Mouse (Mus musculus) myocyte (in vitro differentiated cells): ENCODE results near the gene Fam167b. TPM values are rescaled to one million over a fixed set of nuclear protein-coding genes. Genes with fewer than 3 reads are reported as not detected.

Experiments
- H3K27me3 ChIP-seq: one replicate; pipeline ENCODE4 v1.6.1; 2011; ENCODE audit not compliant: control insufficient read depth, insufficient read depth, insufficient read length
- H3K36me3 ChIP-seq: one replicate; pipeline ENCODE4 v1.6.1; 2011; ENCODE audit not compliant: control insufficient read depth, insufficient read depth
- H3K4me2 ChIP-seq: one replicate; pipeline ENCODE4 v1.6.1; 2011; ENCODE audit warnings: low read depth, control low read depth
- H3K4me3 ChIP-seq: one replicate; pipeline ENCODE4 v1.5.1; 2011; ENCODE audit warnings: mild to moderate bottlenecking, control low read depth, moderate library complexity
- H3K79me2 ChIP-seq: one replicate; pipeline ENCODE4 v1.6.1; 2011; ENCODE audit not compliant: control insufficient read depth, insufficient read depth
- H3ac ChIP-seq: one replicate; pipeline ENCODE4 v1.6.1; 2011; ENCODE audit not compliant: control insufficient read depth, insufficient read length
- CEBPB ChIP-seq: IDR thresholded peaks from 2 replicates; pipeline ENCODE4 v1.6.1; 2011; ENCODE audit warnings: mild to moderate bottlenecking, moderate library complexity; ENCODE audit not compliant: poor library complexity, insufficient read depth, severe bottlenecking
- E2F4 ChIP-seq: IDR thresholded peaks from one replicate; pipeline ENCODE4 v1.6.1; 2011; ENCODE audit warnings: mild to moderate bottlenecking, control low read depth, moderate library complexity; ENCODE audit not compliant: insufficient read depth
- MAX ChIP-seq: IDR thresholded peaks from one replicate; pipeline ENCODE4 v1.6.1; 2011; ENCODE audit warnings: low read depth, mild to moderate bottlenecking, control low read depth
- MYOD1 ChIP-seq, 3 experiments: IDR thresholded peaks; one replicate each; pipeline ENCODE4 v1.6.1; 2011; ENCODE audit warnings: control low read depth in 2 of 3, low read depth in 2 of 3, mild to moderate bottlenecking in 2 of 3, moderate library complexity in 1 of 3; ENCODE audit not compliant: insufficient read length in 2 of 3, control insufficient read depth in 1 of 3
- MYOG ChIP-seq, 3 experiments: IDR thresholded peaks; one replicate each; pipeline ENCODE4 v1.6.1; 2011; ENCODE audit warnings: control low read depth in 2 of 3, low read depth in 2 of 3, mild to moderate bottlenecking in 2 of 3; ENCODE audit not compliant: insufficient read length in 2 of 3, control insufficient read depth in 1 of 3, insufficient read depth in 1 of 3
- POLR2A ChIP-seq: IDR thresholded peaks from one replicate; pipeline ENCODE4 v1.6.1; 2011; ENCODE audit warnings: low read depth, mild to moderate bottlenecking, control low read depth, moderate library complexity; ENCODE audit not compliant: insufficient read length
- POLR2AphosphoS2 ChIP-seq: IDR thresholded peaks from one replicate; pipeline ENCODE4 v1.6.1; 2011; ENCODE audit warnings: low read depth, control low read depth; ENCODE audit not compliant: insufficient read length
- REST ChIP-seq: IDR thresholded peaks from one replicate; pipeline ENCODE4 v1.6.1; 2011; ENCODE audit warnings: mild to moderate bottlenecking, control low read depth, moderate library complexity; ENCODE audit not compliant: insufficient read depth, insufficient read length
- SRF ChIP-seq: IDR thresholded peaks from one replicate; pipeline ENCODE4 v1.6.1; 2011; ENCODE audit warnings: low read depth; ENCODE audit not compliant: control insufficient read depth, insufficient read length
- TCF12 ChIP-seq: IDR thresholded peaks from one replicate; pipeline ENCODE4 v1.6.1; 2011; ENCODE audit warnings: mild to moderate bottlenecking, control low read depth; ENCODE audit not compliant: poor library complexity, insufficient read depth, severe bottlenecking
- TCF3 ChIP-seq: IDR thresholded peaks from one replicate; pipeline ENCODE4 v1.6.1; 2011; ENCODE audit warnings: low read depth, control low read depth; ENCODE audit not compliant: insufficient read length
- USF1 ChIP-seq: IDR thresholded peaks from one replicate; pipeline ENCODE4 v1.6.1; 2011; ENCODE audit warnings: low read depth, mild to moderate bottlenecking, control low read depth, moderate library complexity
- polyA plus RNA-seq: library from polyadenylated mRNA; unstranded; fragments of >200 nt; fragmentation: generic; extraction: Trizol; gene quantifications from one replicate; pipeline ENCODE4 v1.2.1, GENCODE M21; 2012; ENCODE audit warnings: missing spikeins

The Fam167b gene
- polyA plus RNA-seq, 1 experiment = 0.10 TPM

- H3ac ChIP-seq = no peak overlapping the region
- H3K79me2 ChIP-seq = no peaks in the 10 kb centered on the region
- TF ChIP-seq TCF12 (no peak), SRF (no peak), REST (no peak), MYOG (IDR thresholded peaks at IDR 0.05; ENCODE audit: control insufficient read depth in 1 of 3, insufficient read depth in 1 of 3, insufficient read length in 2 of 3, low read depth in 2 of 3) (no peak), MYOD1 (IDR thresholded peaks at IDR 0.05; ENCODE audit: control insufficient read depth in 1 of 3, insufficient read length in 2 of 3, low read depth in 2 of 3) (no peak), MAX (no peak), TCF3 (no peak), CEBPB (no peak)
- H3K4me3 ChIP-seq = no peak overlapping the region
- H3K27me3 ChIP-seq = no peaks in the 10 kb centered on the region
- H3K36me3 ChIP-seq = no peaks in the 10 kb centered on the region
- no peak overlapping the region for H3K4me2 ChIP-seq
Measured at GRCm38 (mm10) chr4:129584884-129585608, 6.7 kb upstream of the Fam167b start.

GRCm38 (mm10) chr4:129584370-129584769, 6.0 kb upstream of the Fam167b start:
- H3ac ChIP-seq = no peak overlapping the region
- TF ChIP-seq USF1 (no peak), POLR2AphosphoS2 (no peak), MYOD1 (IDR thresholded peaks at IDR 0.05; ENCODE audit: control insufficient read depth in 1 of 3, insufficient read length in 2 of 3, low read depth in 2 of 3) (no peak), MYOG (IDR thresholded peaks at IDR 0.05; ENCODE audit: control insufficient read depth in 1 of 3, insufficient read depth in 1 of 3, insufficient read length in 2 of 3, low read depth in 2 of 3) (no peak), REST (no peak), SRF (no peak), E2F4 (no peak), TCF3 (no peak), POLR2A (no peak), CEBPB (no peak), MAX (no peak), TCF12 (no peak)
- H3K36me3 ChIP-seq = no peaks in the 10 kb centered on the region
- H3K4me3 ChIP-seq = no peak overlapping the region
- H3K27me3 ChIP-seq = no peaks in the 10 kb centered on the region
- no peaks in the 10 kb centered on the region for H3K79me2 ChIP-seq
- H3K4me2 ChIP-seq = no peak overlapping the region

DNA sequence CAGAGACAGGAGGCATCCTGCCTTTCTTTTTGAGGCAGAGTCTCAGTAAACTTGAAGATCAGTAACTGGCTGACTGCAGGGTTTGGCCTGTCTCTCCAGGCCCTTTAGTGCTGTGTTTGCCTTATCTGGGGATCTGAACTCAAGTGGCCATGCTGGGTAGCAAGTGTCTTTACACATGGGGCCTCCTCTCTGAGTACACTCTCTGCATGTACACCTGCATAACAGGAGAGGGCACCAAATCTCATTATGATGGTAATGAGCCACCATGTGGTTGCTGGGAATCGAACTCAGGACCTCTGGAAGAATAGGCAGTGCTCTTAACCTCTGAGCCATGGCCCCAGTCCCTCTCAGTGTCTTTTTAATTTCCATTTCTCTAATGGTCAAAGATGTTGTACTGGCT, 3.9 kb upstream of the Fam167b start:
- H3K27me3 ChIP-seq = no peaks in the 10 kb centered on the region

GRCm38 (mm10) chr4:129580347-129580746, 2.0 kb upstream of the Fam167b start:
- Histone ChIP-seq H3K36me3 (no peaks in the 10 kb centered on the region), H3K27me3 (no peaks in the 10 kb centered on the region), H3K4me3 (no peak overlapping the region), H3K79me2 (no peaks in the 10 kb centered on the region), H3ac (no peak overlapping the region), H3K4me2 (no peak overlapping the region)
- TF ChIP-seq TCF3 = no peak
- TF ChIP-seq MYOD1 (IDR thresholded peaks at IDR 0.05; ENCODE audit: control insufficient read depth in 1 of 3, insufficient read length in 2 of 3, low read depth in 2 of 3) = no peak
- TF ChIP-seq MYOG (IDR thresholded peaks at IDR 0.05; ENCODE audit: control insufficient read depth in 1 of 3, insufficient read depth in 1 of 3, insufficient read length in 2 of 3, low read depth in 2 of 3) = no peak
- no peak for TF ChIP-seq REST
- TF ChIP-seq POLR2A = no peak
- TF ChIP-seq SRF = no peak
- TF ChIP-seq E2F4 = no peak

More for the DNA sequence above, 3.9 kb upstream of the Fam167b start:
- Histone ChIP-seq H3K36me3 (no peaks in the 10 kb centered on the region), H3K4me3 (no peak overlapping the region), H3ac (no peak overlapping the region), H3K79me2 (no peaks in the 10 kb centered on the region), H3K4me2 (no peak overlapping the region)
- TF ChIP-seq MYOD1 (IDR thresholded peaks at IDR 0.05; ENCODE audit: control insufficient read depth in 1 of 3, insufficient read length in 2 of 3, low read depth in 2 of 3) = no peak
- TF ChIP-seq MAX = no peak
- TF ChIP-seq TCF3 = no peak
- no peak for TF ChIP-seq REST
- TF ChIP-seq USF1 = no peak
- TF ChIP-seq CEBPB = no peak
- TF ChIP-seq SRF = no peak
- TF ChIP-seq TCF12 = no peak
- TF ChIP-seq MYOG (IDR thresholded peaks at IDR 0.05; ENCODE audit: control insufficient read depth in 1 of 3, insufficient read depth in 1 of 3, insufficient read length in 2 of 3, low read depth in 2 of 3) = no peak
- no peak for TF ChIP-seq POLR2AphosphoS2
- TF ChIP-seq POLR2A = no peak
- no peak for TF ChIP-seq E2F4

- no peak overlapping the region for H3K4me3 ChIP-seq
Measured at GRCm38 (mm10) chr4:129577688-129578087, 661 bp downstream of the Fam167b start.

More at GRCm38 (mm10) chr4:129577688-129578087, 661 bp downstream of the Fam167b start:
- Histone ChIP-seq H3K27me3 (no peaks in the 10 kb centered on the region), H3K79me2 (no peaks in the 10 kb centered on the region), H3K36me3 (no peaks in the 10 kb centered on the region), H3K4me2 (no peak overlapping the region), H3ac (no peak overlapping the region)
- TF ChIP-seq SRF (no peak), POLR2A (no peak), TCF3 (no peak), MYOD1 (IDR thresholded peaks at IDR 0.05; ENCODE audit: control insufficient read depth in 1 of 3, insufficient read length in 2 of 3, low read depth in 2 of 3) (no peak), USF1 (no peak)
